Mouse (Mus musculus): Measurements from ENCODE around the gene Caskin2. TPM values are rescaled to one million over a fixed set of nuclear protein-coding genes. Genes with fewer than 3 reads are reported as not detected.
"Not testable (repeated sequence)": the region's sequence is repeated elsewhere in the genome, so short reads cannot be mapped to it uniquely, and the experiment has no call there.

The Caskin2 gene
- polyA plus RNA-seq (2015; fragmentation: Nextera tagmentation; extraction: Ambion mirVana), result 3.5 and 3.7 TPM in 2 replicates

DNA sequence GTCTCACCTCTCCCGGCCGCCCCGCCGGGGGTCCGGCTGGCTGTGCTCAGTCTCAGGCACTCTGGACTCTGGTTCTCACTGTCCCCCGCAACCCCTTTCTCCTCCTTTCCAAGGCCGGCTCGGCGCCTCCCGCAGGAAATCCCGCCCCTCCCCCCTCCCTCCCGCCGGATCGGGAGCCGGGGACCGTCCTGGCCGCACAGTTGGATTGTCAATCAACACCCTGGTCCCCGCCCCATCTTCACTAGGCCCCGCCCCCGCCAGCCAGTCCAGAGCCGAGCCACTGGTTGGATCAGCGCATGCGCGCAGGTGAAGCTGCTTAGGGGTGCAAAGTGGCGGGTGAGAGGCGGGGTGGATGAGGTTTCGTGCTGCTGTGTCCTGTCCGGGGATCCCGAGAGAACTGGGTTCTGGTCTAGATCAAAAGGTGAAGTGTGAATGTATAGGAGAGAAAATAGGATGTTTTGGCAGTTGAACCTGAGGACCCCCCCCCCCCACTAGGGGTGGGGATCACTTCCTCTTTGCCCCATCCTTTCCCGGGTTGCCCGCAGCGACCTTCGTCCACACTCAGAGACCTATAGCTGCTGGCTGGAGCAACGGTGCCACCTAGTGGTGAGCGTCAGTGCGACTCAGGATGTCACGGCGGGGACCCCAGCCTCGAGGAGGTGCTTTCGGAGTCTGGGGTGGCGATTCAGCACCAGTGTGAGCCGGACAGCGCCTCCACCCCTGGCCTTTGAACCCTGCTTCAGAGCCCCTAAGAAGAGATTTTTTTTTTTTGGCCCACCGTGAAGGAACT is at the start of gene Caskin2:
Caskin2 (minus strand) TSS at position 133 of the 790 bp plus-strand sequence.
- DNase-seq (ENCODE audit: low spot score), result peak; percentile 97

GRCm38 (mm10) chr11:115859143-115859945 is 45.9 kb upstream of the Caskin2 start:
- DNase-seq (ENCODE audit: low spot score), result peak; percentile 88

GRCm38 (mm10) chr11:115858354-115858753 is 44.9 kb upstream of the Caskin2 start, which contains the start of gene Myo15b:
Gene Myo15b, plus strand, starts transcription at chr11:115858406.
- no peak for DNase-seq (ENCODE audit: low spot score)

GRCm38 (mm10) chr11:115857936-115858335 is 44.5 kb upstream of the Caskin2 start:
- no peak for DNase-seq (ENCODE audit: low spot score)

- DNase-seq (ENCODE audit: low spot score), result not testable (repeated sequence)
These were observed 43.7 kb upstream of the Caskin2 start for GRCm38 (mm10) chr11:115857146-115857545.

- no peak for DNase-seq (ENCODE audit: low spot score)
These were observed 41.2 kb upstream of the Caskin2 start for GRCm38 (mm10) chr11:115854674-115855073.

- no peak for DNase-seq (ENCODE audit: low spot score)
These were observed 32.4 kb upstream of the Caskin2 start for GRCm38 (mm10) chr11:115845819-115846218.

GRCm38 (mm10) chr11:115844240-115844639 is 30.8 kb upstream of the Caskin2 start:
- no peak for DNase-seq (ENCODE audit: low spot score)

GRCm38 (mm10) chr11:115843891-115844239 is 30.4 kb upstream of the Caskin2 start:
- DNase-seq (ENCODE audit: low spot score), result no peak

DNA sequence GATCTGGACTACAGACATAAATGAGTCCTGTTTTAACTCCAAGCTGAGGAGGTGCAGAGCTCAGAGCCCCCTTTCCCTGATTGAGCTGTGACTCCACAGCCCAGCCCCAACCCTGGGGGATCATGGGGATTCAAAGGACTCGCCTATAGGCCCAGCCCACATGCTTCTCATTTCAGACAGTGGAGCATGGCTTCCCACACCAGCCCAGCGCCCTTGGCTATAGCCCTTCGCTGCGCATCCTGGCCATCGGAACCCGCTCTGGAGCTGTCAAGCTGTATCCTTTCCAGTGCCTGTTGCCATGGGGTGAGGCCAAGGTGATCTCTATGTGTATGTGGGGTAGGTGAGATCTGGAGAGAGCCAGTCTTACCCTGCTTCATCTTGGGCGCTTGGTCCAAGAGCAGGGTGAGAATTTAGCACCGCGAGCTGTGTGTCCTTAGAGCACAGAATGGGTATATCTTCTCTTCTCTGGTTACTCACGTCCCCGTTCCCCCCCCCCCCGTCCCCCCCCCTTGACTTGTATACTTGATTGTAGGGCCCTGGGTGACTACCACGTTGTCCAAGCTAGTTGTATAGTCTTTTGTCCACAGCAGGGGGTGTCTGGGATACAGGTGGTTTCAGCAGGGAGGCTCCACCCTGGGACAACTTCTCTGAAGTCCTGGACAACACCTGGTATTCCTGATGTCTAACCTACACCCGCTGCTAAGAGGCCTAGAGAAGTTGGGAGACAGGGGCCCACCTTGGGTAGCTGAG is 29.9 kb upstream of the Caskin2 start:
- no peak for DNase-seq (ENCODE audit: low spot score)

- no peak for DNase-seq (ENCODE audit: low spot score)
These were observed 28.6 kb upstream of the Caskin2 start for GRCm38 (mm10) chr11:115841961-115842550.

GRCm38 (mm10) chr11:115841044-115841443 is 27.6 kb upstream of the Caskin2 start:
- no peak for DNase-seq (ENCODE audit: low spot score)

- no peak for DNase-seq (ENCODE audit: low spot score)
These were observed 26.3 kb upstream of the Caskin2 start for GRCm38 (mm10) chr11:115839732-115840131.

- no peak for DNase-seq (ENCODE audit: low spot score)
These were observed 25.5 kb upstream of the Caskin2 start for GRCm38 (mm10) chr11:115838895-115839311.

- no peak for DNase-seq (ENCODE audit: low spot score)
These were observed 24.3 kb upstream of the Caskin2 start for GRCm38 (mm10) chr11:115837606-115838345.

- DNase-seq (ENCODE audit: low spot score), result no peak
These were observed 23.4 kb upstream of the Caskin2 start for GRCm38 (mm10) chr11:115836656-115837395.

GRCm38 (mm10) chr11:115834033-115834432 is 20.6 kb upstream of the Caskin2 start:
- no peak for DNase-seq (ENCODE audit: low spot score)

DNA sequence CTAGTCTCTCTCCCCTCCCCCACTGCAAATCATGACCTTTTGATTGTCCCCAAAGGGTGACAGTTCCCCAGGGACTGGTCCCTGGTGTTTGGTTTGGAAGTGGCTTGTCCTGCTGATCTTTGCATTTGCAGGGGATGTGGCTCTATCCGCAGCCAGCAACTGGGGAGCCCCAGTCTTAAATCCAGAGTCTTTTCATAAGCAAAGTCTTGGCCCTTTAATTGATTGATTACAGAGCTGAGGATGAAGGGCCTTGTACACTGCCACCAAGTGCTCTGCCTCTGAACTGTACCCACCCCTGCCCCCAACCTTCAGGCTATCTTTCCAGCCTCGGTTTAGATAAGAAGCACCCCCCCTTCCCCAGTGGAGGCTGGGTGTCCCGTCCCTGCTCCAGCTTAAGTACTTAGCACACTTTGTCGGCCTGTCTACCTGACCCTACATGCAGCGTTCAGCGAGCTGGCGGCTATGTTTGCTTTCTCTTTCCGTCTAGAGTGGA is 19.6 kb upstream of the Caskin2 start:
- no peak for DNase-seq (ENCODE audit: low spot score)

GRCm38 (mm10) chr11:115832523-115832922 is 19.1 kb upstream of the Caskin2 start:
- no peak for DNase-seq (ENCODE audit: low spot score)

DNA sequence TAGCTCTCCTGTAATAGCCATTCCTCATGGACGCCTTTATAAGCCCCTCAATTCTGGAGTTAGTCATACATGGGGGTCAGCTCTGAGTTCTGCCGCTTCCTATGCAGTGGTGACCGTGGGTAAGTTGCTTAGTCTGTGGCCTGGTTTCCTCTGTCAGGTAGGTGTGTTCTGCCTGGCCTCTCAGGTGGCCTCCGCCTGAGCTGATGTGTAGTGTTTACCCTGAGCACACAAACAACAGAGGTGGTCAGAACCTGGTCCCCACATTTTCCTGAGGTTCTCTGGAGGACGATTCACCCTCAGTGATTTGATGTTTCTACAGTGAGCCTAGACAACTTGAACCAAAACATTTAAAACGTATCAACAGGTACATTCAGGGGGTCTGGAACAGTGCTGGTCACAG is 18.6 kb upstream of the Caskin2 start:
- no peak for DNase-seq (ENCODE audit: low spot score)
